Mouse (Mus musculus) adipose tissue, adult 10 weeks (tissue): ENCODE data around the gene Ttn. TPM values are rescaled to one million over a fixed set of nuclear protein-coding genes. Genes with fewer than 3 reads are reported as not detected.

Source experiments
- polyA plus RNA-seq: library from polyadenylated mRNA; stranded (reverse); fragments of 350-450 nt; fragmentation: Illumina TruSeq; extraction: RNeasy Lipid Tissue Mini Kit (QIAGEN cat#74804); gene quantifications from one replicate; pipeline ENCODE4 v1.2.3, GENCODE M21; 2014; ENCODE audit warnings: low read depth, low replicate concordance

Ttn gene
- 0.02 TPM for polyA plus RNA-seq

GRCm38 (mm10) chr2:76982391-76983145, at the start of gene Ttn:
Gene Ttn (minus strand): TSS chr2:76982547.

DNA sequence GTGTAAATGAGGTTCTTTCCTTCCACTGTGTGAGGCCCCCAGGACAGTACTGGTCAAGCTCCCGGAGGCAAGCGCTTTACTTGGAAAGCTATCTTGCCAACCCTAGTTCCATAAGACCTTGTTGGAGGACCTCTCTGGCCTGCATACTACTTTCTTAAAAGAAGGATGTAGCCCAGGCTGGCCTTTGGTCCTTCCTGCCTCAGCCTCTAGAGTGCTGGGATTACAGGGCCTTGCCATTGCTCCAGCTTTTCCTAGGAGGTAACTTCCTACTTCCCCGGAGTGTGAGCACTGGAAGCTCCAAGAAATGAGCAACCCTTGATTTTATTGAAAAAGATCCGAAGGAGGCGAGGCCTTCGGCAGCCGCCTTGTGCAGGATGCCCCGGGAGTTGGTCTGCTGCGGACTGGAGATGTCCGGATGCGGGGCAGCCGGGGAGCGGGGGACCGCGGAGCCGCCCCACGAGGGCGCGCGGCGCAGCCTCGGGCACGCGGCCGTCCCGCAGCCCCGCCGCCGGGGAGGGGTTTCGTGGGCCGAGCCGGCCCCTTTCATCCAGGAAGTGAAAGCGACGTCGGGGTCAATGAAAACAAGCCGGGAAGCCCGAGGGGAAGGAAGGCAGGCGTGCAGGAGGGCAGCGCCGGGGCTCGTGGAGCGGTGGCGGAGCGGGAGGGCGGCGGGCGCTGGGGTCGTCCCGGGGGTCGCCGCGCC, 307.5 kb downstream of the Ttn start, which contains the start of gene Plekha3:
Plekha3 (plus strand) TSS at position 557 of the 703 bp plus-strand sequence.

GRCm38 (mm10) chr2:76672966-76673392, 309.4 kb downstream of the Ttn start, which contains the start of gene Fkbp7:
Gene Fkbp7 (minus strand): TSS chr2:76673116.

Other genes with a start within 250 kb of the Ttn start
- 3.8 TPM for gene Ccdc141, start 188.1 kb upstream of the Ttn start, polyA plus RNA-seq